Mouse (Mus musculus): ENCODE data around the gene Hcn2. TPM values are rescaled to one million over a fixed set of nuclear protein-coding genes. Genes with fewer than 3 reads are reported as not detected.

Hcn2 gene
- polyA plus RNA-seq (2011; ENCODE audit: insufficient read depth, insufficient read length, low replicate concordance, missing spikeins), result 0.31 TPM in 1 of 2 replicates, not detected in the other

DNA sequence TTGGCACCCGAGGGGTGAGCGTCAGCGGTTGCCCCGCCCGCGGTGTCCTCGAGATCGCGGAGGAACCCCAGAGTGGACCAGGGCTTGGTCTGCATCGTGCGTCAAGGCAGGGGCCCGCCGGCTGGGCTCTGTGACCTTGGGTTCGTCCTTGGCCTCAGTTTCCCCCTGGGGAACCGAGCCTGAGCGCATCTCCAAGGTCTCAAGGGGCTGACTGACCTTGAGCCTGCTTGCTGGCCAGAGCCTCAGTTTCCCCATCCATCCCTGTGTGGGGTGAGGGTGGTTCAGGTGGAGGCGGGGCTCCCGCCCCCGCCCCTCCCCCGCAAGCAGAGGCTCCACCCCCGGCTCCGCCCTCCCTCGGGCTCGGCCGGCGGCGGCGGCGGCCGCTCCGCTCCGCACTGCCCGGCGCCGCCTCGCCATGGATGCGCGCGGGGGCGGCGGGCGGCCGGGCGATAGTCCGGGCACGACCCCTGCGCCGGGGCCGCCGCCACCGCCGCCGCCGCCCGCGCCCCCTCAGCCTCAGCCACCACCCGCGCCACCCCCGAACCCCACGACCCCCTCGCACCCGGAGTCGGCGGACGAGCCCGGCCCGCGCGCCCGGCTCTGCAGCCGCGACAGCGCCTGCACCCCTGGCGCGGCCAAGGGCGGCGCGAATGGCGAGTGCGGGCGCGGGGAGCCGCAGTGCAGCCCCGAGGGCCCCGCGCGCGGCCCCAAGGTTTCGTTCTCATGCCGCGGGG is at the start of gene Hcn2:
Hcn2 (plus strand) TSS at position 381 of the 734 bp plus-strand sequence.
- 3% methylated on average over 86 of the region's 91 CpGs for WGBS
- no peaks in the 10 kb centered on the region for H3K4me1 ChIP-seq (ENCODE audit: control insufficient read depth, insufficient read depth, low read length)

GRCm38 (mm10) chr10:79668076-79668475 is 48.4 kb upstream of the Hcn2 start:
- Histone ChIP-seq H3K27ac (ENCODE audit: control insufficient read depth, insufficient read depth, low read depth, low read length, poor library complexity) (no peak overlapping the region), H3K4me3 (replicated peaks; ENCODE audit: control insufficient read depth, low read depth, low read length) (no peak overlapping the region), H3K4me1 (ENCODE audit: control insufficient read depth, insufficient read depth, low read length) (peaks cover 5% of the 10 kb centered on the region)
- TF ChIP-seq POLR2A (IDR thresholded peaks at IDR 0.05; ENCODE audit: borderline replicate concordance, control insufficient read depth, low read depth, low read length) (no peak), CTCF (IDR thresholded peaks at IDR 0.05; ENCODE audit: control insufficient read depth, insufficient read depth, low read length) (no peak)
- 78% methylated on average over 5 of the region's 5 CpGs for WGBS

More for the DNA sequence above, at the start of gene Hcn2:
- Histone ChIP-seq H3K4me3 (replicated peaks; ENCODE audit: control insufficient read depth, low read depth, low read length) (no peak within 1 kb of the TSS), H3K27ac (ENCODE audit: control insufficient read depth, insufficient read depth, low read depth, low read length, poor library complexity) (no peak within 1 kb of the TSS)
- TF ChIP-seq CTCF (IDR thresholded peaks at IDR 0.05; ENCODE audit: control insufficient read depth, insufficient read depth, low read length) (no peak), POLR2A (IDR thresholded peaks at IDR 0.05; ENCODE audit: borderline replicate concordance, control insufficient read depth, low read depth, low read length) (no peak)

GRCm38 (mm10) chr10:79668771-79669575 is 47.5 kb upstream of the Hcn2 start, which contains the start of gene Tpgs1:
Gene Tpgs1 (plus strand): TSS chr10:79669369.
- H3K4me1 ChIP-seq (ENCODE audit: control insufficient read depth, insufficient read depth, low read length), result peaks cover 5% of the 10 kb centered on the region
- under 1% methylated on average over 45 of the region's 45 CpGs for WGBS
- peak; percentile 52; the same call in 1 of the 2 replicates for TF ChIP-seq CTCF (IDR thresholded peaks at IDR 0.05; ENCODE audit: control insufficient read depth, insufficient read depth, low read length)
- peak; percentile 74; the same call in 1 of the 2 replicates for TF ChIP-seq POLR2A (IDR thresholded peaks at IDR 0.05; ENCODE audit: borderline replicate concordance, control insufficient read depth, low read depth, low read length)
- peak within 1 kb of the TSS; percentile 96 for H3K4me3 ChIP-seq (replicated peaks; ENCODE audit: control insufficient read depth, low read depth, low read length)
- peak within 1 kb of the TSS; percentile 84 for H3K27ac ChIP-seq (ENCODE audit: control insufficient read depth, insufficient read depth, low read depth, low read length, poor library complexity)

DNA sequence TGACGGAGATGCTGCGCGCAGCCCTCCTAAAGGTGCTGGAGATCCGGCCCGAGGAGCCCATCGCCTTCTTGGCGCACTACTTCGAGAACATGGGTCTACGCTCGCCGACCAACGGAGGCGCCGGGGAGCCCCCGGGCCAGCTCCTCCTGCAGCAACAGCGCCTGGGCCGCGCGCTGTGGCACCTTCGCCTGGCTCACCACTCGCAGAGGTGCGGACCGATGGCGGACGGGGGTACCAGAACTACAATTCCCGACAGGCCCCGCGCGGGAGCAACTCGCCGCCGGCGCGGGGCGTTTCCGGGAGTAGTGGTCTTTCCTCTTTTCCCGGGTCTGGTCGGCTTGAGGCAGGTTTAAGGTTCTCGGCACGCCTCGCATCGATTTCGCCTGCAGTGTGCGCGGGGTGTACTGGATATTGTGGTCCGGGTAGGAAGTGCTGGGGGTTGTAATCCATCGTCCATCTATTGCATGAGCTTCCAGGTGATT is 46.8 kb upstream of the Hcn2 start:
- under 1% methylated on average over 47 of the region's 47 CpGs for WGBS
- peak overlapping the region; percentile 84 for H3K27ac ChIP-seq (ENCODE audit: control insufficient read depth, insufficient read depth, low read depth, low read length, poor library complexity)
- peaks cover 5% of the 10 kb centered on the region for H3K4me1 ChIP-seq (ENCODE audit: control insufficient read depth, insufficient read depth, low read length)
- H3K4me3 ChIP-seq (replicated peaks; ENCODE audit: control insufficient read depth, low read depth, low read length), result peak overlapping the region; percentile 96
- no peak for TF ChIP-seq POLR2A (IDR thresholded peaks at IDR 0.05; ENCODE audit: borderline replicate concordance, control insufficient read depth, low read depth, low read length)

GRCm38 (mm10) chr10:79670071-79670888 is 46.2 kb upstream of the Hcn2 start:
- TF ChIP-seq CTCF (IDR thresholded peaks at IDR 0.05; ENCODE audit: control insufficient read depth, insufficient read depth, low read length) (no peak), POLR2A (IDR thresholded peaks at IDR 0.05; ENCODE audit: borderline replicate concordance, control insufficient read depth, low read depth, low read length) (no peak)
- peak overlapping the region; percentile 96 for H3K4me3 ChIP-seq (replicated peaks; ENCODE audit: control insufficient read depth, low read depth, low read length)
- WGBS, result 40% methylated on average over 15 of the region's 15 CpGs
- peak overlapping the region; percentile 7 for H3K27ac ChIP-seq (ENCODE audit: control insufficient read depth, insufficient read depth, low read depth, low read length, poor library complexity)
- H3K4me1 ChIP-seq (ENCODE audit: control insufficient read depth, insufficient read depth, low read length), result peaks cover 5% of the 10 kb centered on the region

- Histone ChIP-seq H3K27ac (ENCODE audit: control insufficient read depth, insufficient read depth, low read depth, low read length, poor library complexity) (no peak overlapping the region), H3K4me3 (replicated peaks; ENCODE audit: control insufficient read depth, low read depth, low read length) (no peak overlapping the region), H3K4me1 (ENCODE audit: control insufficient read depth, insufficient read depth, low read length) (peaks cover 5% of the 10 kb centered on the region)
- TF ChIP-seq POLR2A (IDR thresholded peaks at IDR 0.05; ENCODE audit: borderline replicate concordance, control insufficient read depth, low read depth, low read length) (no peak), CTCF (IDR thresholded peaks at IDR 0.05; ENCODE audit: control insufficient read depth, insufficient read depth, low read length) (no peak)
- 75% methylated on average over 6 of the region's 6 CpGs for WGBS
These were observed 44.9 kb upstream of the Hcn2 start for GRCm38 (mm10) chr10:79671396-79672087.

DNA sequence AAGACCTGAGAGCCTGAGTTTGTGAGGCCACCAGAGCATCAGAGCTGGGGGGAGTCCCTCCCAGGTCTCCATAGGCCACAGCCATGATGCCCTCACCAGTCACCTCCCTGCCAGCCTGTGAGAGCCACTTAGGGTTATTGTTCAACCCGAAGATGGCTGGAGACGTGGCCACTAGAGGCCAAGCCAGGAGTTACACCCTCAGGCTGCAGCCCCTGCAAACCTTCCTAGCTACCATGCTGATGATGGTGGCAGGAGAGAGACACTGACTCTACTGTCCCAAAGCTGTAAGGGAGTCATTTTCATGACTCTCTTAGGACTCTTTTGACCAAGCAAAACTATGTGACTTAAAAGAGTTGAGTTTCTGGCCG is 44.4 kb upstream of the Hcn2 start:
- no peak overlapping the region for H3K4me3 ChIP-seq (replicated peaks; ENCODE audit: control insufficient read depth, low read depth, low read length)
- no peak overlapping the region for H3K27ac ChIP-seq (ENCODE audit: control insufficient read depth, insufficient read depth, low read depth, low read length, poor library complexity)
- H3K4me1 ChIP-seq (ENCODE audit: control insufficient read depth, insufficient read depth, low read length), result peaks cover 5% of the 10 kb centered on the region
- 65% methylated on average over 3 of the region's 3 CpGs for WGBS
- no peak for TF ChIP-seq POLR2A (IDR thresholded peaks at IDR 0.05; ENCODE audit: borderline replicate concordance, control insufficient read depth, low read depth, low read length)
- no peak for TF ChIP-seq CTCF (IDR thresholded peaks at IDR 0.05; ENCODE audit: control insufficient read depth, insufficient read depth, low read length)

All from bone marrow, adult 2 months (tissue).